Mouse (Mus musculus) CH12.LX (cell line): ENCODE measurements around the gene Spin1.

Experiments
- CTCF ChIP-seq, 2 experiments: IDR thresholded peaks in 1 of 2; conservative IDR thresholded peaks in 1 of 2; 2 replicates each; pipeline ENCODE4 v1.5.1; 2011 to 2012; ENCODE audit warnings: low read depth in 2 of 2, low read length in 2 of 2, improper control_type of control experiment in 1 of 2, inconsistent platforms in 1 of 2, mild to moderate bottlenecking in 1 of 2, moderate library complexity in 1 of 2
- EP300 ChIP-seq: IDR thresholded peaks from 2 replicates; pipeline ENCODE4 v1.6.1; 2011; ENCODE audit warnings: low read length, improper control_type of control experiment
- JUN ChIP-seq: IDR thresholded peaks from 2 replicates; pipeline ENCODE4 v1.6.1; 2011; ENCODE audit warnings: low read depth, mild to moderate bottlenecking, low read length, improper control_type of control experiment, moderate library complexity; ENCODE audit not compliant: insufficient read depth
- TBP ChIP-seq: conservative IDR thresholded peaks from 2 replicates; pipeline ENCODE4 v1.6.1; 2011; ENCODE audit warnings: low read depth, low read length, improper control_type of control experiment
- ZKSCAN1 ChIP-seq: IDR thresholded peaks from 2 replicates; pipeline ENCODE4 v1.6.1; 2012; ENCODE audit warnings: low read depth, inconsistent platforms, low read length, improper control_type of control experiment, borderline replicate concordance

GRCm38 (mm10) chr13:51121966-51122365, 21.3 kb downstream of the Spin1 start:
- TF ChIP-seq EP300 (no peak), JUN (no peak), TBP (no peak), CTCF (conservative IDR thresholded peaks at IDR 0.05 in 1 of 2, IDR thresholded peaks at IDR 0.05 in 1 of 2; ENCODE audit: low read depth in 2 of 2, low read length in 2 of 2) (no peak), ZKSCAN1 (no peak)
